Mouse (Mus musculus) kidney, embryonic 14.5 days (tissue): ENCODE measurements around the gene Brk1. TPM values are rescaled to one million over a fixed set of nuclear protein-coding genes. Genes with fewer than 3 reads are reported as not detected.
A peak's percentile ranks its signal among the peaks of the same experiment; 100 is the strongest.

Source experiments
- ATAC-seq: fragments of 200-750 bp; cut with Nextera tagmentation; 2 replicates; pipeline ENCODE4 v1.8.0; 2017; ENCODE audit warnings: moderate number of reproducible peaks, mild to moderate bottlenecking, moderate TSS enrichment, moderate library complexity; ENCODE audit not compliant: low FRiP score, low TSS enrichment
- H3K27ac ChIP-seq: fragments of 300-500 bp; sonication (generic); 2 replicates; pipeline ENCODE4 v1.5.1; 2014; ENCODE audit warnings: low read depth, mild to moderate bottlenecking, low read length, moderate library complexity, mixed read lengths
- H3K27me3 ChIP-seq: fragments of 300-500 bp; sonication (generic); 2 replicates; pipeline ENCODE4 v1.6.1; 2014; ENCODE audit warnings: mild to moderate bottlenecking, low read length; ENCODE audit not compliant: control insufficient read depth, insufficient read depth
- H3K36me3 ChIP-seq: fragments of 300-500 bp; sonication (generic); 2 replicates; pipeline ENCODE4 v1.6.1; 2014; ENCODE audit warnings: low read length, mixed read lengths; ENCODE audit not compliant: control insufficient read depth, insufficient read depth
- H3K4me1 ChIP-seq: fragments of 300-500 bp; sonication (generic); 2 replicates; pipeline ENCODE4 v1.6.1; 2014; ENCODE audit warnings: low read length, mixed read lengths; ENCODE audit not compliant: control insufficient read depth, insufficient read depth
- H3K4me2 ChIP-seq: fragments of 300-500 bp; sonication (generic); replicated peaks from 2 replicates; pipeline ENCODE4 v1.6.1; 2014; ENCODE audit warnings: low read depth, mild to moderate bottlenecking, low read length
- H3K4me3 ChIP-seq: fragments of 300-500 bp; sonication (generic); 2 replicates; pipeline ENCODE4 v1.5.1; 2014; ENCODE audit warnings: mild to moderate bottlenecking, low read length
- H3K9ac ChIP-seq: fragments of 300-500 bp; sonication (generic); 2 replicates; pipeline ENCODE4 v1.6.1; 2014; ENCODE audit warnings: low read depth, mild to moderate bottlenecking, low read length, moderate library complexity
- H3K9me3 ChIP-seq: fragments of 300-500 bp; sonication (generic); 2 replicates; pipeline ENCODE4 v1.6.1; 2016; ENCODE audit warnings: low read length; ENCODE audit not compliant: control insufficient read depth
- WGBS: fragments of 180-500 bp; shearing (Covaris S2); extraction: QIAGEN DNeasy Blood & Tissue Kit; methylation state at CpG from one replicate; pipeline ENCODE4 v1.1.7; 2014; 5-methylcytosine and 5-hydroxymethylcytosine counted together
- polyA plus RNA-seq: library from polyadenylated mRNA; unstranded; fragments of >200 nt; fragmentation: Nextera tagmentation; extraction: Ambion mirVana; gene quantifications from 2 replicates; pipeline ENCODE4 v1.2.1, GENCODE M21; 2014

Gene Brk1
- polyA plus RNA-seq, 1 experiment from 2014 or later = 233 TPM

DNA sequence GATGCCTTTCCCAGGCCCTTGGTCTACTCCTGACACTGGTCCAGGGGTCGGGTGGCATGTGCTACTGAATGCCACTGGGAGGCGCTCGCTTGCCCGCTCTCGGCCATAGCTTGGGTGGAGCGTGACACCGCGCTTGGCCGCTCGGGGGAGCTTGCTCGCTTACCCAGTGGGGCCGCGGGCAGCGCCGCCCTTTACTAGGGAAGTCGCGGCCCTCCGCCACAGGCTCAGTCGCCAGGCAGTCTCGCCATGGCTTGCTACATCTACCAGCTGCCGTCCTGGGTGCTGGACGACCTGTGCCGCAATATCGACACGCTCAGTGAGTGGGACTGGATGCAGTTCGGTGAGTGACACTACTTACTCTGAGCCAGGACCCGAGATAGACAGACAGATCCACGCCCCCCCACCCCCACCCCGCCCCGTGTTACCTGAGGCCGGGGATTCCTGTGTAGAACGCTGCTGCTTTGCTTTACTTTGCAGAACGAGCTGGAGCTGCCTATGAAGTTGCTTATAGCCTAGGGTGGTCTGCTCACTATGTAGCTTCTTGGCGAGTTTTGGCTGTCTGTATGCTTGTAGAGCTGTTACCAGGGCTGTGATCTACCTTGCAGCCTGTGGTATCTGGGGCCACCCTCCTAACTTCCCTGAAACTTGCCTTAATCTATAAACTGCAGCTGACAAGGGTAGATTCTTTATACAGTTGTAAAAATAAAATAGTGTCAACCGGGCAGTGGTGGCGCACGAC is 33.9 kb downstream of the Brk1 start, which contains the start of gene Irak2:
Gene Irak2 (plus strand): TSS at position 166 of the 739 bp plus-strand sequence.
- 7% methylated on average over 37 of the region's 37 CpGs for WGBS
- H3K9me3 ChIP-seq = no peaks in the 10 kb centered on the region
- H3K9ac ChIP-seq = peak within 1 kb of the TSS; percentile 47
- no peaks in the 10 kb centered on the region for H3K4me1 ChIP-seq
- no peaks in the 10 kb centered on the region for H3K36me3 ChIP-seq
- H3K4me3 ChIP-seq = peak within 1 kb of the TSS; percentile 38
- H3K4me2 ChIP-seq = peak within 1 kb of the TSS; percentile 39
- H3K27me3 ChIP-seq = no peaks in the 10 kb centered on the region
- peak; percentile 96 for ATAC-seq
- H3K27ac ChIP-seq = no peak within 1 kb of the TSS

- WGBS = 87% methylated on average over 4 of the region's 4 CpGs
- Histone ChIP-seq H3K4me3 (no peak overlapping the region), H3K4me1 (no peaks in the 10 kb centered on the region), H3K27ac (no peak overlapping the region), H3K36me3 (no peaks in the 10 kb centered on the region), H3K4me2 (no peak overlapping the region), H3K9ac (no peak overlapping the region), H3K9me3 (no peaks in the 10 kb centered on the region), H3K27me3 (no peaks in the 10 kb centered on the region)
- ATAC-seq = no peak
Observed at GRCm38 (mm10) chr6:113639201-113639600, 34.6 kb downstream of the Brk1 start.

DNA sequence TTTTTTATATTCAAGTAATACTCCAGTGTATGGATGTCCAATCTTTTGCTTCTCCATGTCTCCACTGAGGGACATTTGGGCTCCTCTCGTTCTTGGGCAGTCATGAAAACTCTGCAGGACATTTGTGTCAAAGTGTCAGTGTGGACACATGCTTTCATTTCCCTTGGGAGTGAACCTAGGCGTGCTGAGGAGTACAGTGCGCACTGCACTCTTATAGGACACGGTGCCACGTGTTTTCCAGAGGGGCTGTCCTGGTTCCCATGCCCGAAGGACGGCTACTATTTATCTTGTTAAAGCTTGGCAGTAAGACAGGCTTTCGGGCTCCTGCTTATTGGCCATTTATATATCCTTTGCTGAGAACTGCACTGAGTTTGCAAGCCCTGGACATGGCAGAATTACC is 38.0 kb downstream of the Brk1 start:
- no peaks in the 10 kb centered on the region for H3K4me1 ChIP-seq
- no peak overlapping the region for H3K27ac ChIP-seq
- 77% methylated on average over 8 of the region's 8 CpGs for WGBS
- H3K9ac ChIP-seq = no peak overlapping the region
- no peak for ATAC-seq
- no peak overlapping the region for H3K4me2 ChIP-seq
- H3K36me3 ChIP-seq = no peaks in the 10 kb centered on the region
- no peaks in the 10 kb centered on the region for H3K9me3 ChIP-seq
- no peaks in the 10 kb centered on the region for H3K27me3 ChIP-seq
- no peak overlapping the region for H3K4me3 ChIP-seq

DNA sequence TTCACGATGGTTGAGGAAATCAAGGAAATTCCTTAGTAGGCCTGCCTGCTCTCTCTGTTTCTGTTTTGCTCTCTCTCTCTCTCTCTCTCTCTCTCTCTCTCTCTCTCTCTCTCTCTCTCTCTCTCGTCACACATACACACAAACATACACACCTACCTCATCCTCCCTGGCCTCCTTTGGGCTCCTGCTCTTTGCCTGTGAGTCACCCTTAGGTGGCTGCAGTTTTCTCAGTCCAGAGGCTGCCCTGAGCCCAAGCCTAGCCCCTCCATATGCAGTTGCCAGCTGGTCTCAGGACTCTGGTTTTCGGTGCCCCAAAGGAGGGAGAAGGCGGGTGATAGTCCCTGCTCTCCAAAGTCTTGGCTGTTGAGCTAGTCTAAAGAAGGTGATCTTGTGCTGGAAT is 38.4 kb downstream of the Brk1 start:
- Histone ChIP-seq H3K4me1 (no peaks in the 10 kb centered on the region), H3K36me3 (no peaks in the 10 kb centered on the region), H3K9ac (no peak overlapping the region), H3K4me2 (no peak overlapping the region), H3K9me3 (no peaks in the 10 kb centered on the region), H3K4me3 (no peak overlapping the region), H3K27ac (no peak overlapping the region), H3K27me3 (no peaks in the 10 kb centered on the region)
- ATAC-seq = no peak
- WGBS = 90% methylated on average over 4 of the region's 4 CpGs

GRCm38 (mm10) chr6:113643967-113644366 is 39.4 kb downstream of the Brk1 start:
- 98% methylated on average over 2 of the region's 2 CpGs for WGBS
- Histone ChIP-seq H3K9me3 (no peaks in the 10 kb centered on the region), H3K36me3 (no peaks in the 10 kb centered on the region), H3K4me2 (no peak overlapping the region), H3K4me1 (no peaks in the 10 kb centered on the region), H3K27ac (no peak overlapping the region), H3K27me3 (no peaks in the 10 kb centered on the region), H3K4me3 (no peak overlapping the region), H3K9ac (no peak overlapping the region)
- no peak for ATAC-seq

- H3K9ac ChIP-seq = no peak overlapping the region
- no peak overlapping the region for H3K4me2 ChIP-seq
- H3K27ac ChIP-seq = no peak overlapping the region
- no peak overlapping the region for H3K4me3 ChIP-seq
- no peaks in the 10 kb centered on the region for H3K4me1 ChIP-seq
- H3K9me3 ChIP-seq = no peaks in the 10 kb centered on the region
- WGBS = 77% methylated on average over 8 of the region's 8 CpGs
- H3K36me3 ChIP-seq = no peaks in the 10 kb centered on the region
- no peaks in the 10 kb centered on the region for H3K27me3 ChIP-seq
- no peak for ATAC-seq
Observed at GRCm38 (mm10) chr6:113644808-113645207, 40.2 kb downstream of the Brk1 start.

- Histone ChIP-seq H3K27ac (no peak overlapping the region), H3K4me1 (no peaks in the 10 kb centered on the region), H3K36me3 (no peaks in the 10 kb centered on the region), H3K4me2 (no peak overlapping the region), H3K9me3 (no peaks in the 10 kb centered on the region), H3K27me3 (no peaks in the 10 kb centered on the region), H3K9ac (no peak overlapping the region), H3K4me3 (no peak overlapping the region)
- 89% methylated on average over 7 of the region's 7 CpGs for WGBS
- ATAC-seq = no peak
Observed at GRCm38 (mm10) chr6:113649346-113650196, 45.0 kb downstream of the Brk1 start.

DNA sequence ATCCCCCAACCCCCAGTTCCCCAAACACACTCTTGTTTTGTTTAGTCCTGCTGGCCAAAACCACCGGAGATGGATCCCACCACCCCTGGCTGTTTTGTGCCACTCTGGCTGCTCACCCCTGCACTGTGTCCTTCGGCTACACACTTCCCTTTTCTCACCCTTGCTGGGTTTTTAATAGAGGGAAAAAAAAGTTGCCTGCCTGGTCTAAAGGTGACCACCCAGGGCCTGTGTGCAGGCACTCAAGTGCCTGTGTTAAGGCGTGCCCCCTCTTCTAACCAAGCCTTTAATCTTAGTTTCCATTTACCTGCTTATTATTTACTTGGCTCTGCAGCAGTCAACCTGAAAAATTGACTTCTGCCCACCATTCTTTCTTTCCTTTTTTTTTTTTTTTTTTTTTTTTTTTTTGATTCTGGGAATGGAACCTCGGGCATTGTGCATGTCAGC is 45.6 kb downstream of the Brk1 start:
- ATAC-seq = no peak
- no peaks in the 10 kb centered on the region for H3K36me3 ChIP-seq
- H3K4me1 ChIP-seq = no peaks in the 10 kb centered on the region
- no peak overlapping the region for H3K4me2 ChIP-seq
- no peaks in the 10 kb centered on the region for H3K27me3 ChIP-seq
- H3K27ac ChIP-seq = no peak overlapping the region
- H3K9me3 ChIP-seq = no peaks in the 10 kb centered on the region
- H3K4me3 ChIP-seq = no peak overlapping the region
- WGBS = 72% methylated on average over 4 of the region's 4 CpGs
- no peak overlapping the region for H3K9ac ChIP-seq

GRCm38 (mm10) chr6:113651626-113652025 is 47.1 kb downstream of the Brk1 start:
- H3K4me2 ChIP-seq = no peak overlapping the region
- no peaks in the 10 kb centered on the region for H3K4me1 ChIP-seq
- H3K27ac ChIP-seq = no peak overlapping the region
- H3K9ac ChIP-seq = no peak overlapping the region
- no peaks in the 10 kb centered on the region for H3K9me3 ChIP-seq
- ATAC-seq = no peak
- no peaks in the 10 kb centered on the region for H3K36me3 ChIP-seq
- H3K27me3 ChIP-seq = no peaks in the 10 kb centered on the region
- H3K4me3 ChIP-seq = no peak overlapping the region
- 57% methylated on average over 3 of the region's 3 CpGs for WGBS
